Mouse (Mus musculus): ENCODE data around the gene Kcnq2. TPM values are rescaled to one million over a fixed set of nuclear protein-coding genes. Genes with fewer than 3 reads are reported as not detected.

Kcnq2 gene
- polyA plus RNA-seq, 1 experiment from 2014 or later, result 0.51 TPM

DNA sequence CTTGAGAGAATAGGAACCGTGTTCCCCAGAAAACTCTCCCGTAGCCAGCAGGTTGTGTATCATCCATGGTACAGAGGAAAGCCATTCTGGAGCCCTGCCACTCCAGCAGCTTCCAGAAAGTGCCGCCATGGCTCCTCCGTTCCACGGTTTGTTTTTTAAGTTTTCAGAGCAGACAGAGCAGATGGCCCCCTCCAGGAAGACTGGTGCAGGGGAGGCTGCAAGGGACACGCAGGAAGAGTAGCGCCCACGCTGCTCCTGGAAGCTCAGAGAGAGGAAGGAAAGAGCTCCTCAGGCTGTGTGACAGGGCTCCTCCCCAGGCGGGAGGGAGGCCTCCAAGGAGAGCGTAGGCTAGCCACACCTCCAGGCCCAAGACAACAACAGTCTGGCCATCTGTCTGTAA is 15.1 kb downstream of the Kcnq2 start:
- Histone ChIP-seq H3K9ac (ENCODE audit: low read depth, low read length) (no peak overlapping the region), H3K27ac (ENCODE audit: low read depth, low read length) (no peak overlapping the region), H3K9me3 (ENCODE audit: control insufficient read depth) (no peaks in the 10 kb centered on the region), H3K4me2 (replicated peaks; ENCODE audit: low read depth) (no peak overlapping the region), H3K4me3 (ENCODE audit: low read depth, low read length) (no peak overlapping the region), H3K27me3 (replicated peaks; ENCODE audit: control insufficient read depth, insufficient read depth, low read length) (no peaks in the 10 kb centered on the region), H3K36me3 (ENCODE audit: control insufficient read depth, insufficient read depth) (no peaks in the 10 kb centered on the region), H3K4me1 (replicated peaks; ENCODE audit: control insufficient read depth, insufficient read depth, low read length) (no peaks in the 10 kb centered on the region)
- 24% methylated on average over 10 of the region's 10 CpGs for WGBS
- ATAC-seq, result no peak
- TF ChIP-seq CTCF (IDR thresholded peaks at IDR 0.05; ENCODE audit: low read depth), result no peak

DNA sequence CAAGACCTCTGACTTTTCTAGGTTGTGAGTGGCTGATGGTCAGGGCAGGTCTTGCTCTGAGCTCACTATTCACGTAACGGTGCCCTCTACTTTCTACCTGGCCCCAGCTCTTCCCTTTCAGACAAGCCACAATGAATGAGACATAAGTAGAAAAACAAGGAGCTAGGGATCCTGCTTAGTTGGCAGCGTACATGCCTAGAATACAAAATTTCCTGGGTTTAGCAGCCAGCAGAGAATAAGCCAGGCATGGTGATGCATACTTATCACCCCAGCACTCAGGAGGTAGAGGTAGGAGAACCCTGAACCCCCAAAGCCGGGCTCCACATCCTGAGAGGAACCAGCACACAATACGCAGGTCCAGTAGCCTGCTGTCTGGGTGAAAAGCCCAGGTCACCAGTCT is 18.7 kb downstream of the Kcnq2 start:
- 79% methylated on average over 5 of the region's 5 CpGs for WGBS
- H3K27me3 ChIP-seq (replicated peaks; ENCODE audit: control insufficient read depth, insufficient read depth, low read length), result no peaks in the 10 kb centered on the region
- no peaks in the 10 kb centered on the region for H3K4me1 ChIP-seq (replicated peaks; ENCODE audit: control insufficient read depth, insufficient read depth, low read length)
- no peak overlapping the region for H3K4me2 ChIP-seq (replicated peaks; ENCODE audit: low read depth)
- H3K36me3 ChIP-seq (ENCODE audit: control insufficient read depth, insufficient read depth), result no peaks in the 10 kb centered on the region
- H3K4me3 ChIP-seq (ENCODE audit: low read depth, low read length), result no peak overlapping the region
- no peak overlapping the region for H3K9ac ChIP-seq (ENCODE audit: low read depth, low read length)
- no peak for ATAC-seq
- no peak overlapping the region for H3K27ac ChIP-seq (ENCODE audit: low read depth, low read length)
- TF ChIP-seq CTCF (IDR thresholded peaks at IDR 0.05; ENCODE audit: low read depth), result no peak
- H3K9me3 ChIP-seq (ENCODE audit: control insufficient read depth), result no peaks in the 10 kb centered on the region

- Histone ChIP-seq H3K4me2 (replicated peaks; ENCODE audit: low read depth) (no peak overlapping the region), H3K4me1 (replicated peaks; ENCODE audit: control insufficient read depth, insufficient read depth, low read length) (no peaks in the 10 kb centered on the region), H3K9ac (ENCODE audit: low read depth, low read length) (no peak overlapping the region), H3K27ac (ENCODE audit: low read depth, low read length) (no peak overlapping the region), H3K4me3 (ENCODE audit: low read depth, low read length) (no peak overlapping the region), H3K27me3 (replicated peaks; ENCODE audit: control insufficient read depth, insufficient read depth, low read length) (no peaks in the 10 kb centered on the region), H3K36me3 (ENCODE audit: control insufficient read depth, insufficient read depth) (no peaks in the 10 kb centered on the region), H3K9me3 (ENCODE audit: control insufficient read depth) (no peaks in the 10 kb centered on the region)
- WGBS, result 71% methylated on average over 3 of the region's 3 CpGs
- no peak for ATAC-seq
- TF ChIP-seq CTCF (IDR thresholded peaks at IDR 0.05; ENCODE audit: low read depth), result no peak
These were observed 19.7 kb downstream of the Kcnq2 start for GRCm38 (mm10) chr2:181115367-181115766.

- no peak for TF ChIP-seq CTCF (IDR thresholded peaks at IDR 0.05; ENCODE audit: low read depth)
- H3K9ac ChIP-seq (ENCODE audit: low read depth, low read length), result no peak overlapping the region
- no peaks in the 10 kb centered on the region for H3K36me3 ChIP-seq (ENCODE audit: control insufficient read depth, insufficient read depth)
- ATAC-seq, result no peak
- no peaks in the 10 kb centered on the region for H3K27me3 ChIP-seq (replicated peaks; ENCODE audit: control insufficient read depth, insufficient read depth, low read length)
- no peak overlapping the region for H3K4me2 ChIP-seq (replicated peaks; ENCODE audit: low read depth)
- WGBS, result 59% methylated on average over 8 of the region's 8 CpGs
- H3K9me3 ChIP-seq (ENCODE audit: control insufficient read depth), result no peaks in the 10 kb centered on the region
- H3K4me3 ChIP-seq (ENCODE audit: low read depth, low read length), result no peak overlapping the region
- H3K27ac ChIP-seq (ENCODE audit: low read depth, low read length), result no peak overlapping the region
- H3K4me1 ChIP-seq (replicated peaks; ENCODE audit: control insufficient read depth, insufficient read depth, low read length), result no peaks in the 10 kb centered on the region
These were observed 21.2 kb downstream of the Kcnq2 start for GRCm38 (mm10) chr2:181113762-181114361.

DNA sequence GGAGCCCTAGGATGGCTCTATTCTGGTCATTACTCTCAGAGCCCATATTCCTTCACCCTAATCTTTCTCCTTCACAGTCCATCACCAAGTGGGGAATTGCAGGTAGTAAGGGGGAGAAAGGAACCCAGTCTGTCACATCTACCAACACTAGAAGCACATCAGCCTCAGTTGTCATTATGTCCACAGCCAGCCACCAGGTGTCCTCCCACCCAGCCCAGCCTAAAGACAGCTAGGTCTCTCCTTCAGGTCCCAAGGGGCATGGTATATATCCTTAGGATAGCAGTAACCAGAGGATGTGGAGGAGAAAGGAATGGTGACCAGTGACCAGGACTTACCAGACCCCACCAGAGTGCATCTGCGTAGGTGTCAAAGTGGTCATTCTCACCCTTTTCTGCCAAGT is 23.4 kb downstream of the Kcnq2 start:
- H3K4me1 ChIP-seq (replicated peaks; ENCODE audit: control insufficient read depth, insufficient read depth, low read length), result no peaks in the 10 kb centered on the region
- no peaks in the 10 kb centered on the region for H3K27me3 ChIP-seq (replicated peaks; ENCODE audit: control insufficient read depth, insufficient read depth, low read length)
- WGBS, result 94% methylated on average over 1 of the region's 1 CpGs
- TF ChIP-seq CTCF (IDR thresholded peaks at IDR 0.05; ENCODE audit: low read depth), result peak; percentile 32
- H3K4me3 ChIP-seq (ENCODE audit: low read depth, low read length), result no peak overlapping the region
- no peak overlapping the region for H3K9ac ChIP-seq (ENCODE audit: low read depth, low read length)
- H3K4me2 ChIP-seq (replicated peaks; ENCODE audit: low read depth), result no peak overlapping the region
- no peaks in the 10 kb centered on the region for H3K9me3 ChIP-seq (ENCODE audit: control insufficient read depth)
- no peaks in the 10 kb centered on the region for H3K36me3 ChIP-seq (ENCODE audit: control insufficient read depth, insufficient read depth)
- no peak for ATAC-seq
- H3K27ac ChIP-seq (ENCODE audit: low read depth, low read length), result no peak overlapping the region

DNA sequence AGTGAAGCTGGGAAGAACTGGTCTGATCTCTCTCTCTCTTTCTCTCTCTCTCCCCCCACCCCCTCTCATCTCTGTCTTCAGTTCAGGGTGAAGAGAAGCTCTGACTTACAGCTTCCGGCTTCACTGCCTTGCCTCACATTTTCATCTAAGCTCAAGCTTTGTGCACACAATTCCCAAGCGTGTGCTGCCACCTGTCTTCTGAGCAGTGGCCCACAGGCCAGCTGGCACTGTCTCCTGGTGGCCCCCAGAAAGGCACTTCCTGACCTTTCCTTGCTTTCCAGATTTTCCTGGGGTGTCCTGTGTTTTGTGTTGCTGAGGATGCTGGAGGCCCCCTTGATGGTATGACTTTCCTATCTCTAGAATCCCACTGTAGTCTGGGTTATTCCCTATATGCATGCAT is 31.0 kb downstream of the Kcnq2 start:
- peak; percentile 57 for TF ChIP-seq CTCF (IDR thresholded peaks at IDR 0.05; ENCODE audit: low read depth)
- H3K4me1 ChIP-seq (replicated peaks; ENCODE audit: control insufficient read depth, insufficient read depth, low read length), result 0 out of 2 replicates have a peak, but pooled peaks cover 3% of the 10 kb centered on the region
- H3K36me3 ChIP-seq (ENCODE audit: control insufficient read depth, insufficient read depth), result no peaks in the 10 kb centered on the region
- no peak overlapping the region for H3K4me3 ChIP-seq (ENCODE audit: low read depth, low read length)
- no peaks in the 10 kb centered on the region for H3K9me3 ChIP-seq (ENCODE audit: control insufficient read depth)
- no peak overlapping the region for H3K9ac ChIP-seq (ENCODE audit: low read depth, low read length)
- H3K4me2 ChIP-seq (replicated peaks; ENCODE audit: low read depth), result no peak overlapping the region
- H3K27me3 ChIP-seq (replicated peaks; ENCODE audit: control insufficient read depth, insufficient read depth, low read length), result no peaks in the 10 kb centered on the region
- H3K27ac ChIP-seq (ENCODE audit: low read depth, low read length), result no peak overlapping the region
- 51% methylated on average over 2 of the region's 2 CpGs for WGBS
- no peak for ATAC-seq

DNA sequence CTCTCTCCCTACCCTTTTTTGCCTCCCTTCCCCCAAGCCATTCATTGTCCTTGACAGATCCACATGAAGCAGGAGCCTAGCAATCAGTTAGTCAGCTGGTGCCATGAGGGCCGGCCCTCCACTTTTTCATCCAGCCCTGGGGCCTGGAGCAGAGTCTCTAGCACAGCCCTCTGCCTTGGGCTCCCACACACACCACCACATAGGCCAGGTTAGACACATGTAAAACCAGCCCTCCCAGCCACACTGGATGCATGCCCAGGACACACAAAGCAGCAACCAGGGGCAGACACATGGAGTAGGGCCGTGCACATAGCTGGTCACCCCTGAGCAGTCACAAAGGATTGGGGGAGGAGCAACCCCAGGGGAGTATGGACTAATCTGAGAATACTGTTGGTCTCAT is 32.9 kb downstream of the Kcnq2 start:
- 0 out of 2 replicates have a peak, but pooled peaks cover 3% of the 10 kb centered on the region for H3K27me3 ChIP-seq (replicated peaks; ENCODE audit: control insufficient read depth, insufficient read depth, low read length)
- no peaks in the 10 kb centered on the region for H3K36me3 ChIP-seq (ENCODE audit: control insufficient read depth, insufficient read depth)
- no peak for TF ChIP-seq CTCF (IDR thresholded peaks at IDR 0.05; ENCODE audit: low read depth)
- no peak overlapping the region for H3K9ac ChIP-seq (ENCODE audit: low read depth, low read length)
- WGBS, result 39% methylated on average over 2 of the region's 2 CpGs
- H3K4me1 ChIP-seq (replicated peaks; ENCODE audit: control insufficient read depth, insufficient read depth, low read length), result 0 out of 2 replicates have a peak, but pooled peaks cover 3% of the 10 kb centered on the region
- no peak for ATAC-seq
- H3K4me3 ChIP-seq (ENCODE audit: low read depth, low read length), result no peak overlapping the region
- H3K27ac ChIP-seq (ENCODE audit: low read depth, low read length), result no peak overlapping the region
- no peak overlapping the region for H3K4me2 ChIP-seq (replicated peaks; ENCODE audit: low read depth)
- no peaks in the 10 kb centered on the region for H3K9me3 ChIP-seq (ENCODE audit: control insufficient read depth)
